Mouse (Mus musculus): ENCODE measurements at regions not wholly inside any gene's neighbourhood (a gene's known extent, or its start where the extent isn't known, plus 50 kb on each side); places are given as distances from the start of the nearest gene placed in this dataset.

DNA sequence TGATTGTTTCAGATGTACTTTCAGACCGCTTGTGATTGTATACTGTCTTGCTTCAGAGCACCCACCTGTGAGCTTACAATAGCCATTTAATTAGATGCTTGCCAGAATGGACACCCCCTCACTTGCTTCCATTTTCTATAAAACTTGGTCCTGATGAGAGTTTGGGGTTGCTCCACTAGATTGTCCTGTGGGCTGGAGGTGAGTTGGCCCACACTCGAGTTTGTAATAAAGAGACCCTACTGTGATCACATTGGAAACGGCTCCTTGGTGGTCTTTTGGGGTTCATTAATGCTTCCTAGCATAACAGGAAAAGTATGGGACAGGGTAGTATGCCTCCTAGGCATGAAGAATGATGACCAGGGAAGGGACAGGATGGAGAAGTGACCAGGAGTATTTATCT is 98.8 kb upstream of the Zfp648 start:
- Histone ChIP-seq H3K27ac (ENCODE audit: low read depth, low read length) (no peak overlapping the region), H3K4me2 (replicated peaks; ENCODE audit: low read depth, low read length) (no peak overlapping the region), H3K9me3 (ENCODE audit: control insufficient read depth, low read length) (no peaks in the 10 kb centered on the region), H3K4me3 (ENCODE audit: low read length) (no peak overlapping the region), H3K9ac (ENCODE audit: low read depth, low read length) (no peak overlapping the region), H3K4me1 (ENCODE audit: control insufficient read depth, insufficient read depth, low read length) (peaks cover 8% of the 10 kb centered on the region; the same call in 1 of the 2 replicates), H3K27me3 (ENCODE audit: control insufficient read depth, insufficient read depth, low read length) (no peaks in the 10 kb centered on the region), H3K36me3 (ENCODE audit: control insufficient read depth, insufficient read depth, low read length) (no peaks in the 10 kb centered on the region)
- 83% methylated on average over 3 of the region's 3 CpGs for WGBS
- ATAC-seq (ENCODE audit: low FRiP score, low TSS enrichment), result no peak

DNA sequence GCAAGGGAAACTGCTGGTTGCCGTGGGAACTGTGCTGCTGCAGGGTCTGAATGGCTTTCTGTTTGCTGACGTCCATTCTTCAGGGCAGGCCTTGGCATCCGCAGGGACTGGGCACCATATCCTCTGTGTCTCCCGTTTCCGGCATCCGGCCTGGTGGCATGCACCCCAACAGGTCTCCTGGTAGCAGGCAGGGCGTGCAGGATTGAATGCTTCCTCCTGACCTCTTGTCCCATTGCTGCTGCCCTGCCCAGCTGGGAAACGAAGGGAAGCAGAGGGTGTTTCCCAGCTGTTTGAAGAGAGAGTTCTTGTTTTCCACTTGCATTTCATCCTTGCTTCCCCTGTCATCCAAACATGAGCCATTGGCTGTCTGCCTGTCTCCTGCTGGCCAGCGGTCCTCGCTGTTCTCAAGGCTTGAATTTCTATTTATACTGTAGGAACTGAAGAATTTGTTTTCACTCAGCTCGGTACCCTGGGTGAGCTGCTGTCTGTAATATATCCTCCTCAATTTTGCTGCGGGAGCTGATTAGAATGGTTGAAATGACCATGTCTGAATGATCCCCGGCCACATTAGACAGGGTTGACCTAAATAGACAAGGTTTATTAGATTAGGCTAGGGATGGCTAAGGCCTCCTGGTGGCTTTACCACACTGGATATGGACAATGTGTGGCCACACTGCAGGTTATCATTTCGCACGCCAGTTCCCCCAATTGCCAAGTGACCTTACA is 98.0 kb upstream of the Zfp648 start:
- peak; percentile 57 for ATAC-seq (ENCODE audit: low FRiP score, low TSS enrichment)
- H3K4me3 ChIP-seq (ENCODE audit: low read length), result no peak overlapping the region
- 34% methylated on average over 15 of the region's 15 CpGs for WGBS
- no peaks in the 10 kb centered on the region for H3K9me3 ChIP-seq (ENCODE audit: control insufficient read depth, low read length)
- no peaks in the 10 kb centered on the region for H3K27me3 ChIP-seq (ENCODE audit: control insufficient read depth, insufficient read depth, low read length)
- no peak overlapping the region for H3K4me2 ChIP-seq (replicated peaks; ENCODE audit: low read depth, low read length)
- peaks cover 8% of the 10 kb centered on the region; the same call in 1 of the 2 replicates for H3K4me1 ChIP-seq (ENCODE audit: control insufficient read depth, insufficient read depth, low read length)
- H3K27ac ChIP-seq (ENCODE audit: low read depth, low read length), result no peak overlapping the region; the same call in 1 of the 2 replicates
- H3K36me3 ChIP-seq (ENCODE audit: control insufficient read depth, insufficient read depth, low read length), result no peaks in the 10 kb centered on the region
- no peak overlapping the region for H3K9ac ChIP-seq (ENCODE audit: low read depth, low read length)

DNA sequence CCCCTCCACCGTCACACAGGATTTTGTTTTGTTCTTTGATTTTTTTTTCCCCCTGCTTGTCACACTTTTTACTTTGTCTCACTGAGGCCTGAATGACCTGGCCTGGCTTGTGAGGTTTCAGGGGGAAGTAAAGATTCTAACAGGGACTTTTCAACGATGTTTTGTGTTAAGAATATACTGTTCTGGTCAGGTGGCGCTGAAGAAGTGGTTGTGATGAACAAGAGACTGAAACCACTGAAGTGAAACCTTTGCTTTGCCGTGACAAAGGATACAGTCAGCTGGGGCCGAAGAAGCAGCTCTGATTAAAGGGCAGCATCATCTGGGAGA is 97.4 kb upstream of the Zfp648 start:
- WGBS, result 49% methylated on average over 5 of the region's 5 CpGs

DNA sequence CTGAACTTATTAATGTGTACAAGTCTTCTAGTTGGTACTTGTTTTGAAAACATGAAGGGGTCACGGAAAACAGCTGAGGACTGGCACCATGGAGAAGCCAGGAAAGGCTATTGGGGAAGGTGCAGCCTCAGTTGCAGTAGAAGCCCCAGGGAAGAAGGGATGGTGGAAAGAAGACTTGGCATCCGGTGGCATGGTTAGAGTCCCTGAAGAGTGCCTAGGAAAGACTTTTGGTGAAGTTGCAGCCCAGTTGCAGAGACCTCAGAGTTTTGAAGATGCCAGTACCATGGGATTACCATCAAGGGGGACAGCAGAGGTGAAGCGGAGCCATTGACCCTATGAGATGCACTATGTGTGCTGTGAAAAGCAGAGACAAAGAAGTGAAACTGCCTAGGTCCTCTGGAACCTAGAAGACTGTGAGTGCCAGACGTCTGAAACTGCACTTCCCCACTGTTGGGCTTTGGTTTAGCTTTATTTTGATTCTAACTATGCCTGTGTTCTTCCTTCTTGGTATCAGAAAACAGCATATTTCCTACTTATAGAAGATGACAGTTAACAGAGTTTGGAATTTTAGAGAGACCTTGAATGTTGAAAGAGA is 96.9 kb upstream of the Zfp648 start:
- Histone ChIP-seq H3K36me3 (ENCODE audit: control insufficient read depth, insufficient read depth, low read length) (no peaks in the 10 kb centered on the region), H3K27me3 (ENCODE audit: control insufficient read depth, insufficient read depth, low read length) (no peaks in the 10 kb centered on the region), H3K27ac (ENCODE audit: low read depth, low read length) (no peak overlapping the region), H3K4me2 (replicated peaks; ENCODE audit: low read depth, low read length) (no peak overlapping the region), H3K9ac (ENCODE audit: low read depth, low read length) (no peak overlapping the region), H3K9me3 (ENCODE audit: control insufficient read depth, low read length) (no peaks in the 10 kb centered on the region), H3K4me1 (ENCODE audit: control insufficient read depth, insufficient read depth, low read length) (peaks cover 8% of the 10 kb centered on the region; the same call in 1 of the 2 replicates), H3K4me3 (ENCODE audit: low read length) (no peak overlapping the region)
- no peak for ATAC-seq (ENCODE audit: low FRiP score, low TSS enrichment)
- 82% methylated on average over 4 of the region's 4 CpGs for WGBS

More for the DNA sequence above, 97.4 kb upstream of the Zfp648 start:
- Histone ChIP-seq H3K4me1 (ENCODE audit: control insufficient read depth, insufficient read depth, low read length) (peaks cover 8% of the 10 kb centered on the region; the same call in 1 of the 2 replicates), H3K27me3 (ENCODE audit: control insufficient read depth, insufficient read depth, low read length) (no peaks in the 10 kb centered on the region), H3K9ac (ENCODE audit: low read depth, low read length) (no peak overlapping the region), H3K36me3 (ENCODE audit: control insufficient read depth, insufficient read depth, low read length) (no peaks in the 10 kb centered on the region), H3K4me3 (ENCODE audit: low read length) (no peak overlapping the region), H3K27ac (ENCODE audit: low read depth, low read length) (no peak overlapping the region), H3K9me3 (ENCODE audit: control insufficient read depth, low read length) (no peaks in the 10 kb centered on the region), H3K4me2 (replicated peaks; ENCODE audit: low read depth, low read length) (no peak overlapping the region)
- no peak for ATAC-seq (ENCODE audit: low FRiP score, low TSS enrichment)

DNA sequence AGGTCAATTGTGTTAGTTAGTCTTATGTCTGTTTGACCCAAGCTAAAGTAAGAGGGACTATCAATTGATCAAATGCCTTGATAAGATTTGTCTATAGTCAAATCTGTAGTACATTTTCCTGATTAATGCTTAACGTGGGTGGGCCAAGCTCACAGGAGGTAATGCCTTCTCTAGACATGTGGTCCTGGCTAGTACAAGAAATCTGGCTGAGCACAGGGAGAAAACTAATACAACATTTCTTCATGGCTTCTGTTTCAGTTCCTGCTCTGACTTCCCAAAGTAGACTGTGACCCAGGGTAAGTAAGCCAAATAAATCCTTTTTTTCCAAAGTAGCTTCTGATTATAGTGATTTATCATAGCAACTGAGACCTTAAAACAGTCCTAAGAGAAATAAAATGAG is 96.2 kb upstream of the Zfp648 start:
- no peaks in the 10 kb centered on the region for H3K27me3 ChIP-seq (ENCODE audit: control insufficient read depth, insufficient read depth, low read length)
- H3K9me3 ChIP-seq (ENCODE audit: control insufficient read depth, low read length), result no peaks in the 10 kb centered on the region
- peaks cover 8% of the 10 kb centered on the region; the same call in 1 of the 2 replicates for H3K4me1 ChIP-seq (ENCODE audit: control insufficient read depth, insufficient read depth, low read length)
- no peak overlapping the region for H3K4me2 ChIP-seq (replicated peaks; ENCODE audit: low read depth, low read length)
- WGBS, result 85% methylated on average over 1 of the region's 1 CpGs
- no peak for ATAC-seq (ENCODE audit: low FRiP score, low TSS enrichment)
- H3K27ac ChIP-seq (ENCODE audit: low read depth, low read length), result no peak overlapping the region
- no peak overlapping the region for H3K9ac ChIP-seq (ENCODE audit: low read depth, low read length)
- H3K4me3 ChIP-seq (ENCODE audit: low read length), result no peak overlapping the region
- H3K36me3 ChIP-seq (ENCODE audit: control insufficient read depth, insufficient read depth, low read length), result no peaks in the 10 kb centered on the region

DNA sequence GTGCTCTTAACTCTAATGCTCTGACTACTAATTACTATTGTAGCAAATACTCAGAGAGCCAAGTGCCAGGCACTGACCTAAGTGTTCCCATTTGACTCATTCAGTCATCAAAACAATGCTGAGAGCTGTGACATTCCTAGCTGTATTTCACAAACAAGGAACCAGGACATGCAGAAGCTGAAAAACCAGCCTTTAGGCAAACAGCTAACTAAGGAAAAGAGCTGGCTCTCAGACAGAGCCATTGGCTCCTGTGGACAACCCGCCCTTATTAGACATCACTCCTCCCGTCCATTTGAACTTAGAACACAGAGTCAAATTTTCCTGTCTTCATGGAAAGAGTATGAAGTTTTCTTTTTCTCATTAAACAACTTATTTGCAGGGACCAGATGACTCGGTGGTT is 88.5 kb upstream of the Zfp648 start:
- H3K9ac ChIP-seq (ENCODE audit: low read depth, low read length), result no peak overlapping the region
- H3K4me3 ChIP-seq (ENCODE audit: low read length), result no peak overlapping the region
- H3K4me2 ChIP-seq (replicated peaks; ENCODE audit: low read depth, low read length), result no peak overlapping the region
- H3K4me1 ChIP-seq (ENCODE audit: control insufficient read depth, insufficient read depth, low read length), result no peaks in the 10 kb centered on the region
- H3K27ac ChIP-seq (ENCODE audit: low read depth, low read length), result no peak overlapping the region
- H3K36me3 ChIP-seq (ENCODE audit: control insufficient read depth, insufficient read depth, low read length), result no peaks in the 10 kb centered on the region
- H3K9me3 ChIP-seq (ENCODE audit: control insufficient read depth, low read length), result no peaks in the 10 kb centered on the region
- WGBS, result 78% methylated on average over 3 of the region's 3 CpGs
- ATAC-seq (ENCODE audit: low FRiP score, low TSS enrichment), result no peak
- H3K27me3 ChIP-seq (ENCODE audit: control insufficient read depth, insufficient read depth, low read length), result no peaks in the 10 kb centered on the region

DNA sequence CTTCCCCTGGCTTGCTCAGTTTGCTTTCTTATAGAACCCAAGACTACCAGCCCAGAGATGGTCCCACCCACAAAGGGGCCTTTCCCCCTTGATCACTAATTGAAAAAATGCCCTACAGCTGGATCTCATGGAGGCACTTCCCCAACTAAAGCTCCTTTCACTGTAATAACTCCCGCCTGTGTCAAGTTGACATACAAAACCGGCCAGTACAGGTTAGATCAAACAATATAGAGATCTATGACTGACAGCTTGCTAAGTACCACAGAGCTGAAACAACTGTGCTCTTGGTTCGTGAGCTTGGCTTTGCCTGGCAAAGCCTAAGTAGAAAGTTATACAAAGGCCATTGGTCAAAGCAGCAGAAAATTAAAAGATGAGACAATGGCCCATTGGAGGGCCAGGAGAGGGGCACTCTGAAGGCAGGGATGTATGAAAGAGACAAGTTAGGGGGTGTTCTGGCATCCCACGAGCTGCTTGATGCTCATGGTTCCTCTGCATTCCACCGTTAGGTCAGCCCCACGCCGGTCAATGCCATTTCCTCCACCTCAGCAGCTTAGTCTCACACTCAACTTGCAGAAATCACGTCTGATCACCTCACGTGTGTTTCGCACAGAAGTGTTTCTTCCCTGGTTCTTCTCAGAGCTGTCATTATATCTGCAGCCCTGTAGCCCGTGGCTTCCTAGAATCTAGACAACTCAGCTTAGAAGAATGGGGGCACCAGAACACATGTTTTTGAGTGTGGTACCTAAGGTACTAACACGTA is 87.5 kb upstream of the Zfp648 start:
- no peaks in the 10 kb centered on the region for H3K4me1 ChIP-seq (ENCODE audit: control insufficient read depth, insufficient read depth, low read length)
- no peak overlapping the region for H3K4me2 ChIP-seq (replicated peaks; ENCODE audit: low read depth, low read length)
- no peak for ATAC-seq (ENCODE audit: low FRiP score, low TSS enrichment)
- WGBS, result 82% methylated on average over 12 of the region's 12 CpGs
- no peak overlapping the region for H3K4me3 ChIP-seq (ENCODE audit: low read length)
- H3K36me3 ChIP-seq (ENCODE audit: control insufficient read depth, insufficient read depth, low read length), result no peaks in the 10 kb centered on the region
- H3K27me3 ChIP-seq (ENCODE audit: control insufficient read depth, insufficient read depth, low read length), result no peaks in the 10 kb centered on the region
- no peaks in the 10 kb centered on the region for H3K9me3 ChIP-seq (ENCODE audit: control insufficient read depth, low read length)
- no peak overlapping the region for H3K27ac ChIP-seq (ENCODE audit: low read depth, low read length)
- H3K9ac ChIP-seq (ENCODE audit: low read depth, low read length), result no peak overlapping the region

DNA sequence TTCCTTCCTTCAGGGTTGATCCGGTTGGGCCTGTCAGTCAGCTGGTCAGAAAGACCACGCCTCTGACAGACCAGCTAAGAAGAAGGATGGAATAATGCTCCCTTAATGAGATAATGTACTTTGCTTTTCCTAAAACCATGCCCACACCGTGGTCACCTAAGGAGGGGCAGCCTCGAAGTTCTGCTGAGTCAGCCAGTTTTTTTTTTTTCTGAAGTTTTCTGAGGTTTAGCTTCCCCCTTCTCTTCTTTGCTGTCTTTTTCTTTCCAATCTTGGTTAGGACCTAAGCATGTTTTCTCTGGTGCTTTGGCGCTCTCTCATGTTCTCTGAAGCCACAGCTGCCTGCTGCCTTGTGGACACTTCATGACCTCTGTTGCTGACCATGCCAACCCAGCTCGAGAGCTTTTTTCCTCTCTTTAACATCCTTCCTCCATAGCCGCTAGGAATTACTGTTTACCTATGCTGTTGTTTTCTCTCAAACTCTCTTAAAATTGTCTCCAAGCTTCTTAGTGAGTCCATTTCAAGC is 84.7 kb upstream of the Zfp648 start:
- Histone ChIP-seq H3K4me1 (ENCODE audit: control insufficient read depth, insufficient read depth, low read length) (no peaks in the 10 kb centered on the region), H3K27ac (ENCODE audit: low read depth, low read length) (no peak overlapping the region), H3K9me3 (ENCODE audit: control insufficient read depth, low read length) (no peaks in the 10 kb centered on the region), H3K27me3 (ENCODE audit: control insufficient read depth, insufficient read depth, low read length) (no peaks in the 10 kb centered on the region), H3K9ac (ENCODE audit: low read depth, low read length) (no peak overlapping the region), H3K4me3 (ENCODE audit: low read length) (no peak overlapping the region), H3K36me3 (ENCODE audit: control insufficient read depth, insufficient read depth, low read length) (no peaks in the 10 kb centered on the region), H3K4me2 (replicated peaks; ENCODE audit: low read depth, low read length) (no peak overlapping the region)
- WGBS, result 66% methylated on average over 7 of the region's 7 CpGs
- no peak for ATAC-seq (ENCODE audit: low FRiP score, low TSS enrichment)

DNA sequence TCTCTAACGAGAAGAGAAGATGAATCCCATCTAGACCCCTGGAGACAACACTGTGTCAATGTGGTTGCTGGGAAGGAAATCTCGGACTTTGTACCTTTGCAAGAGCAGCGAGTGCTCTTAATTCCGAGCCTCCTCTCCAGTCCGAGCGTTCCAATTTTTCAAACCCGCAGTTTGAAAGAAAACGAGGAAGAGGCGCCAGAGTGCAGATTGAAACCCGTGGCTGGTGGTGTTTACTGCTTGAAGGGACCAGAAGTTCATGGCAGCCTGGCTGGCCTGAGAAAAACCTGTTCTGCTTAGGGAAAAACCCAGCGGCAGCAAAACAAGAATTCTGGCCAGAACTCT is 83.7 kb upstream of the Zfp648 start:
- no peak overlapping the region for H3K27ac ChIP-seq (ENCODE audit: low read depth, low read length)

More for the DNA sequence above, 83.7 kb upstream of the Zfp648 start:
- Histone ChIP-seq H3K27me3 (ENCODE audit: control insufficient read depth, insufficient read depth, low read length) (no peaks in the 10 kb centered on the region), H3K4me3 (ENCODE audit: low read length) (no peak overlapping the region), H3K9me3 (ENCODE audit: control insufficient read depth, low read length) (no peaks in the 10 kb centered on the region), H3K9ac (ENCODE audit: low read depth, low read length) (no peak overlapping the region), H3K4me1 (ENCODE audit: control insufficient read depth, insufficient read depth, low read length) (no peaks in the 10 kb centered on the region), H3K36me3 (ENCODE audit: control insufficient read depth, insufficient read depth, low read length) (no peaks in the 10 kb centered on the region), H3K4me2 (replicated peaks; ENCODE audit: low read depth, low read length) (peak overlapping the region; percentile 31)
- no peak for ATAC-seq (ENCODE audit: low FRiP score, low TSS enrichment)
- WGBS, result 47% methylated on average over 11 of the region's 11 CpGs
